Mouse (Mus musculus): ENCODE results near the gene Dusp3.

- TF ChIP-seq CTCF (IDR thresholded peaks at IDR 0.05; ENCODE audit: borderline replicate concordance, control insufficient read depth, extremely low read depth, insufficient read depth, low read length, poor library complexity) (no peak), POLR2A (IDR thresholded peaks at IDR 0.05; ENCODE audit: control insufficient read depth, extremely low read depth, insufficient read depth, low read length, poor library complexity) (no peak)
Observed at GRCm38 (mm10) chr11:102026694-102027360, 40.0 kb upstream of the Dusp3 start.
